Mouse (Mus musculus) heart, postnatal 10 days (tissue): ENCODE measurements at regions not wholly inside any gene's neighbourhood (a gene's known extent, or its start where the extent isn't known, plus 50 kb on each side); places are given as distances from the start of the nearest gene placed in this dataset.
"Not testable (repeated sequence)": the region's sequence is repeated elsewhere in the genome, so short reads cannot be mapped to it uniquely, and the experiment has no call there.

ENCODE experiments used
- DNase-seq, 2 experiments: peaks; one replicate each; pipeline ENCODE4 v3.0.0; 2021
- intact Hi-C: fragments of 180-260 bp; cut with DNase I; formaldehyde crosslinking; loops from one replicate; pipeline ENCODE4 v1.15.1; 2025

DNA sequence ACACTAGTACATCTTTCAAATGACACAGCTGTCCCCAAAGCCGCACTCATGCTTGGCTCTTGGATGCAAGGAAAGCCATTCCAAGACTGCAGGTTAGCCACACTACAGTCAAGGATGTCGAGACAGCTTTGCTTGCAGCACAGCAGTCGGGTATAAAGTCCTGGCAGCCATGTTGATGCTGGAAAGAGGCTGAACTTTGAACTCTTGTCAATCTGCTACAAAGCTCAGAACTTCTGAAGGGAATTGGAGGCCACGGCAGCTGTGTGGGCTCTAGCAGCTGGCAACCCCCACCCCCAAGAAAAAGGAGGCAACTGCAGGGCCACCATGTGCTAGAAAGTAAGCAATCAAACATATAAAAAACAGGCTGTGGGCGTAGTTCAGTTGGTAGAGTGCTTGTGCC lies 90.0 kb upstream of the Zcchc2 start:
- no peak for DNase-seq
- intact Hi-C loops: no loop called here

GRCm38 (mm10) chr1:105900920-105901319 lies 89.3 kb upstream of the Zcchc2 start:
- no peak for DNase-seq
- intact Hi-C loops: no loop called here

DNA sequence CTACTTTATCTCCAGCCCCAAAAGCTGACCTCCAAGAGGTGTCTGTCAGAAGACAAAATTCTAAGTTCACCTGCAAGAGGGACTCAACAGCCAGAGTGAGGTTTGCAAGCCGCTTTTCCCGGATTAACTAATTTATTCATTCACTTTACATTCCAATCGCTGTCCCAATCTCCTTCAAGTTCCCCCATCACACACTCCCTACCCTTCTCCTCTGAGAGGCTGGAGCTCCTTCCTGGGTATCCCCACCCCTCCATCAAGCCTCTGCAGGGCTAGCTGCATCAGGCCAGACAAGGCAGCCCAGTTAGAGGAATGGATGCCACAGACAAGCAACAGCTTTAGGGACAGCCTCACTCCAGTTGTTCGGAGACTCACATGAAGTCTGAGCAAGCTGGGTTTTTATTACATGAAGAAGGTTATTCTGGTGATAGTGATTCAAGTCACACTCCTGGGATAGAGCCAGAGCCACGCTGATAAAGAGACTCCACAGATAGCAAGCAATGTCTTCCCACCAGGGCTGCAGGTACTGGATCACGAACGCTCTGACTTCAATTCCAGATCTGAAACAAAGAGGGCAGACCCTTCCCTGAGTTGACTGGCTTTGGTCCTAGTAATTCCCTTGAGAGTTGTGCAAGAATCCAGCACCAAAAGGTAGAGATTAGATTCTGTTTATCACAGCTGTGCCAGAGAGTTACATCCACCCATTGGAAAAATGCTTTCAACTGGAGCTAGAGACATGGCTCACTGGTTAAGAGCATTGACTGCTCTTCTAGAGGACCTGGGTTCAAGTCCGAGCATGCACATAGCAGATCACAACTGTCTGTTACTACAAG lies 86.7 kb upstream of the Zcchc2 start:
- no peak for DNase-seq
- intact Hi-C loops: no loop called here

GRCm38 (mm10) chr1:105904737-105905136 lies 85.5 kb upstream of the Zcchc2 start:
- DNase-seq: no peak
- intact Hi-C loops: no loop called here

GRCm38 (mm10) chr1:105905785-105906426 lies 84.3 kb upstream of the Zcchc2 start:
- peak in 1 of 2 experiments; percentile 37 for DNase-seq
- intact Hi-C loops: no loop called here

GRCm38 (mm10) chr1:105906427-105906798 lies 83.8 kb upstream of the Zcchc2 start:
- DNase-seq: peak; percentile 79 to 80
- intact Hi-C loops: no loop called here

DNA sequence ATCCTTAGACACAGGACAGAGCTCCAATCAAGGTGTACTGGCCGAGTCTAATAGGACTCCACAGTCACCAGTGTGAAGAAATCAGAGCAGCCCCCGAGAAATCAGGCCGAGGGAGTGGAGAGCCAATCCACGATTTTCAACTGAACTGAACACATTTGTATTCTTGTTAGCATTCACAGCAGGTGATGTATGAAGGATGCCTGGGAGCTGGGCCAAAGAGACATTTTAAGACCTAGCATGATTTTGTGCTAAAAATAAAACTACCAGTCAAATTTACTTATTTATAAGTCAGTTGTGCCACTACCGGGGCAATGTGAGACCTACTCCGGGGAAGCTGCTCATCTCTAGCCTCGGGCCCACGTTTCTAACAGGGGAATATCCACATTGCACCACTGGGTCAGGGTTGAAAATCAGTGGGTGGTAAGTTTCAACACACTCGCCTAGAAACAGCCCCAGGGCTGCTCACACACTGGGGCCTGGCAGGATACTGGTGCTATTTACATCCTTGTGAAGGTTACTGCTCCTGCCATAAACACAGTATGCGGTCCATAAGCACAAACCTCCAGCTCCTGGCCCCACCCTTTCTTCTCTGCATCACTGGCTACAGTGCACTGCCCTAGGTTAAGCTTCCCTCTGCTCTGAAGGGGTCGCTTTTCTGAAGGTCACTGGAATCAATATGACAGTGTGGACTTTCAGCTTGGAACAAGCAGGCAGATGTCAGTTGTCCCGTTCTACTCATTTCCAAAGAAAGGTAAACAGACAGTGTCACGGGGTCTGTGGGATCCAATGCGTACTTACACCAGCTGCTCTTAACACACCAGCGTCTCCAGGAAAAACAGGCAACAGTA lies 82.0 kb upstream of the Zcchc2 start:
- intact Hi-C loops: no loop called here
- DNase-seq: peak; percentile 29 to 48

GRCm38 (mm10) chr1:105909121-105909520 lies 81.1 kb upstream of the Zcchc2 start:
- intact Hi-C loops: no loop called here
- no peak for DNase-seq

- intact Hi-C loops: no loop called here
Observed at GRCm38 (mm10) chr1:105911714-105912113, 78.5 kb upstream of the Zcchc2 start.

DNA sequence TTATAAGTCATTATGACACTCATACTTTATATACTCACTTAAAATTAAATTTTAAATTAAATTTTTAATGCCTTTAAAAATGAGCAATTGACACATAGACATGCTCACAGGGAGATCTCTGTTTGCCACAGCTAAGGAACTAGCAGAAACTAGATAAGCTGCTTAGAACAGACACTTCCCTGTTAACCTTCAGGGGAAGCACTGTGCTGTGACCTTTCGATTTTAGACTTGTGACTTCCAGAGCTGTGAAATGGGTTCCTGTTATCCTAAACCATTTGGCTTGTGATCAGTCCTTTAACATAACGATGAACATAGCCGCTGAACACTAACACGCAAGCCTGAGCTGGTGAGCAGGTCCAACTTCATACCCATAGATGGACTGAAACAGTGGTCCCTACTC lies 68.4 kb upstream of the Zcchc2 start:
- intact Hi-C loops: no loop called here
- DNase-seq: no peak

More at GRCm38 (mm10) chr1:105911714-105912113, 78.5 kb upstream of the Zcchc2 start:
- DNase-seq: no peak

- DNase-seq: no peak
- intact Hi-C loops: no loop called here
Observed at GRCm38 (mm10) chr1:105922586-105922985, 67.6 kb upstream of the Zcchc2 start.

DNA sequence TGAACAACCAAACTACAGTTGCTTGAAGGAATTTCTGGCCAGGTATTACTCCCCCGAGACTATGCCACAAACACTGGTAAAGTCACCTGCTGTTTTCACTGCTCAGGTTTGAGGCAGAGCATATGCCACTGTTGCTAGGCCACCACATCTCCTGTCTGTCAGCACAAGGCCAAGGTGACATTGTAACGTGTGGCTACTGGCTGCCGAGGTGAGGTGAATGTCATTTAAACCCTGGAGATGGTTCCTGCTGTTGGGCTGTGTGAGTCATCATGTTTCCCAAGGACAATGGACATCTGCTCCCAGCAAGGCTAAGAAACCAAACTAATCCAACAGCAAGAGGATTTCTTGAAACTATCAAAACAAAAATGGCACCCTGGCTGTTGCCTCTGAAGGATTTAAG lies 67.2 kb upstream of the Zcchc2 start:
- intact Hi-C loops: no loop called here
- DNase-seq: peak in 1 of 2 experiments; percentile 13

GRCm38 (mm10) chr1:105925617-105926370 lies 64.4 kb upstream of the Zcchc2 start:
- intact Hi-C loops: no loop called here

GRCm38 (mm10) chr1:105926871-105927270 lies 63.3 kb upstream of the Zcchc2 start:
- no peak for DNase-seq
- intact Hi-C loops: no loop called here

More at GRCm38 (mm10) chr1:105925617-105926370, 64.4 kb upstream of the Zcchc2 start:
- no peak for DNase-seq

DNA sequence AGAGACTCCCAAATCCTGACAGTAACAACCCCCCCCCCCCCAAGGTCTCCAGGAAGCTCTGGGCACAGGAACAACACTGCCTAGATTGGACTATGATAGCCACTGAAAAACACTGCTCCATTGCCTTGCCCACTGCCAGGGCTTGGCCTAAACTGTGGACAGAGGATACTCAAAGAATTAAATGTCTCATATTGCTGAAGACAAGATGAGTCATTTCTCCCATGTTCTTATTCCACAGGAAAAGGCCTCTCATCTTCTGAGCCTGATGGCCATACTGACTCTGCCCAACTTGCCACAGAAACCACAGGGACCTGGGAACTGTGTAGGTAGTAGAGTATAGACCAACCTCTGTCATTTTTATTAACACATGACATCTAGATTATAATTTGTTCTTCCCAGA lies 59.4 kb upstream of the Zcchc2 start:
- intact Hi-C loops: no loop called here
- DNase-seq: no peak

DNA sequence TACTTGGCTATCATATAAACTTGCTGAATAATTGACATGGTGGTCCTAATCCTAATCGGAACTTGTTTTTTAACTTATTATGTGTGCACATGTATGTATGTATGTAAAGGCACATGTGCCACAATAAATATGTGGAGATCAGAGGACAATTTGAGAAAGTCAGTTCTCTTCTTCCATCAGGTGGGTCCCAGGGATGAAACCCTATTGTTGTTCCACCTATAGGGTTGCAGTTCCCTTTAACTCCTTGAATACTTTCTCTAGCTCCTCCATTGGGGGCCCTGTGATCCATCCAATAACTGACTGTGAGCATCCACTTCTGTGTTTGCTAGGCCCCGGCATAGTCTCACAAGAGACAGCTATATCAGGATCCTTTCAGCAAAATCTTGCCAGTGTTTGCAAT lies 56.0 kb upstream of the Zcchc2 start:
- intact Hi-C loops, DNase-seq: not testable (repeated sequence)
